Mouse (Mus musculus): ENCODE measurements around the gene Siglecf.

Gene Siglecf

GRCm38 (mm10) chr7:43362021-43362420, 10.9 kb downstream of the Siglecf start:
- no peak for DNase-seq (ENCODE audit: low read depth, low spot score)

GRCm38 (mm10) chr7:43378226-43378625, 27.1 kb downstream of the Siglecf start:
- DNase-seq (ENCODE audit: low read depth, low spot score) = peak; percentile 34

GRCm38 (mm10) chr7:43392349-43393121, 41.4 kb downstream of the Siglecf start:
- DNase-seq (ENCODE audit: low read depth, low spot score) = no peak

- no peak for DNase-seq (ENCODE audit: low read depth, low spot score)
Measured at GRCm38 (mm10) chr7:43399501-43399900, 48.4 kb downstream of the Siglecf start.

GRCm38 (mm10) chr7:43402718-43403117, 51.6 kb downstream of the Siglecf start:
- DNase-seq (ENCODE audit: low read depth, low spot score) = no peak

GRCm38 (mm10) chr7:43407573-43407972, 56.4 kb downstream of the Siglecf start:
- DNase-seq (ENCODE audit: low read depth, low spot score) = no peak

- no peak for DNase-seq (ENCODE audit: low read depth, low spot score)
Measured at GRCm38 (mm10) chr7:43408131-43408553, 57.0 kb downstream of the Siglecf start, which contains the start of gene Siglecg. Gene Siglecg, plus strand, starts transcription at chr7:43408204.

- DNase-seq (ENCODE audit: low read depth, low spot score) = no peak
Measured at GRCm38 (mm10) chr7:43409084-43409483, 57.9 kb downstream of the Siglecf start.

Measured in CD4-positive helper T cell, adult 2 months (primary cell).